Mouse (Mus musculus): ENCODE data around the gene Lin7c. TPM values are rescaled to one million over a fixed set of nuclear protein-coding genes. Genes with fewer than 3 reads are reported as not detected.
A peak's percentile ranks its signal among the peaks of the same experiment; 100 is the strongest.

Lin7c gene
- polyA plus RNA-seq, 2 experiments = 7.2 to 17.3 TPM

DNA sequence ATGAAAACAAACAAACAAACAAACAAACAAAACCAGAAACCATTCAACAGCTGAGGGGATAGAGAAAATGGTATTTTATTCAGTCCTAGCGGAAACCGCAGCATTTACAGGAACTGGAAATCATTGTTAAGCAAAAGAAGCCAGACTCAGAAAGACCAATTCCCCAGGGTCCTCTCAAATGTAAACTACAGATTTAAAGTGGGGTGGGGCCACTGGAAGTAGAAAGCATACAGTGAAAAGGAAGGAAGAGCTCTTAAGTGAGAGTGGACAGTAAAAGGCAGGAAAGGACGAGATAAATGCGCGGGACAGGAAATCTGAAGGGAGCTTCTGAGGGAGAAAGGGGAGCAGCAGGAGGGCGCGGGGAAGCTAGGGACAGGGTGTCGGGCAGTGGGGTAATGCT is 22.6 kb downstream of the Lin7c start:
- Histone ChIP-seq H3K27ac (no peak overlapping the region), H3K9ac (replicated peaks) (no peak overlapping the region), H3K36me3 (replicated peaks; ENCODE audit: control insufficient read depth, insufficient read depth, low read depth) (no peaks in the 10 kb centered on the region), H3K4me2 (ENCODE audit: low read depth) (no peak overlapping the region), H3K27me3 (ENCODE audit: control insufficient read depth, insufficient read depth, low read length) (no peaks in the 10 kb centered on the region), H3K4me1 (replicated peaks; ENCODE audit: control insufficient read depth in 2 of 2, insufficient read depth in 2 of 2, low read length in 1 of 2) (peaks cover 0 to 4% of the 10 kb centered on the region in 2 experiments; a peak in 3 of 4 replicates), H3K4me3 (ENCODE audit: insufficient read depth in 1 of 2, low read depth in 2 of 2, low read length in 2 of 2) (no peak overlapping the region), H3K9me3 (ENCODE audit: control insufficient read depth, low read length) (no peaks in the 10 kb centered on the region)
- DNase-seq (ENCODE audit: low read depth in 3 of 3, low spot score in 3 of 3) (no peak), ATAC-seq (ENCODE audit: insufficient read depth) (no peak)
- WGBS (ENCODE audit: insufficient replicate concordance) = 27% methylated on average over 8 of the region's 8 CpGs
- no peak for TF ChIP-seq CTCF (IDR thresholded peaks at IDR 0.05; ENCODE audit: low read depth)
- no peak for TF ChIP-seq EP300 (IDR thresholded peaks at IDR 0.05; ENCODE audit: low read depth)

DNA sequence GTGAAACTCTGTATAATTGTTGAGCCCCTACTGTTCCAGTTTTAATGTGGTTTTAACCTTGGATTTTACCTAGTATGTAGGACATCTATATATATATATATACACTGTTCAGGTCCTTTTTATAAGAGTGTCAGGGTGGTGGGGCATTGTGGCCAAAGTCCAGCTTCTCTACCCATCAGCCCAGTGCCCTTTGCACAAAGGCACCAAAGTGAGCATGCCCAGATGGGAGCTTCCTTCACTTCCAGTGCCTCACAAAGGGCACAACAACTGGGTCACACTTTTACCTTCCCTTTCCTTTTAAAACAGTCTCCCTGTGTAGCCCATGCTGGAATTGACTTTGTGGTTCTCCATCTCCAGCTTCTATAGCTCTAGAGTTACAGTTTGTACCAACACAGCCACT is 23.9 kb downstream of the Lin7c start:
- H3K4me2 ChIP-seq (ENCODE audit: low read depth) = no peak overlapping the region
- ATAC-seq (ENCODE audit: insufficient read depth) (no peak), DNase-seq (ENCODE audit: low read depth in 3 of 3, low spot score in 3 of 3) (no peak)

GRCm38 (mm10) chr2:109916782-109917495 is 26.3 kb downstream of the Lin7c start:
- H3K4me3 ChIP-seq (ENCODE audit: insufficient read depth in 1 of 2, low read depth in 2 of 2, low read length in 2 of 2) = peak overlapping the region; percentile 47 to 84
- peak overlapping the region; percentile 97 for H3K4me2 ChIP-seq (ENCODE audit: low read depth)
- DNase-seq (ENCODE audit: low read depth in 3 of 3, low spot score in 3 of 3) = no peak
- H3K27ac ChIP-seq = no peak overlapping the region
- 6% methylated on average over 11 of the region's 11 CpGs for WGBS (ENCODE audit: insufficient replicate concordance)
- no peak for TF ChIP-seq CTCF (IDR thresholded peaks at IDR 0.05; ENCODE audit: low read depth)
- TF ChIP-seq EP300 (IDR thresholded peaks at IDR 0.05; ENCODE audit: low read depth) = no peak
- H3K9me3 ChIP-seq (ENCODE audit: control insufficient read depth, low read length) = no peaks in the 10 kb centered on the region
- ATAC-seq (ENCODE audit: insufficient read depth) = peak; percentile 0; the same call in 1 of the 2 replicates
- no peaks in the 10 kb centered on the region for H3K36me3 ChIP-seq (replicated peaks; ENCODE audit: control insufficient read depth, insufficient read depth, low read depth)
- H3K27me3 ChIP-seq (ENCODE audit: control insufficient read depth, insufficient read depth, low read length) = no peaks in the 10 kb centered on the region
- peak overlapping the region; percentile 43 for H3K9ac ChIP-seq (replicated peaks)
- peaks cover 20 to 28% of the 10 kb centered on the region in 2 experiments for H3K4me1 ChIP-seq (replicated peaks; ENCODE audit: control insufficient read depth in 2 of 2, insufficient read depth in 2 of 2, low read length in 1 of 2)

More for the DNA sequence above, 23.9 kb downstream of the Lin7c start:
- Histone ChIP-seq H3K9ac (replicated peaks) (no peak overlapping the region), H3K9me3 (ENCODE audit: control insufficient read depth, low read length) (no peaks in the 10 kb centered on the region), H3K27me3 (ENCODE audit: control insufficient read depth, insufficient read depth, low read length) (no peaks in the 10 kb centered on the region), H3K4me1 (replicated peaks; ENCODE audit: control insufficient read depth in 2 of 2, insufficient read depth in 2 of 2, low read length in 1 of 2) (peaks cover 8 to 14% of the 10 kb centered on the region in 2 experiments), H3K27ac (no peak overlapping the region), H3K36me3 (replicated peaks; ENCODE audit: control insufficient read depth, insufficient read depth, low read depth) (no peaks in the 10 kb centered on the region), H3K4me3 (ENCODE audit: insufficient read depth in 1 of 2, low read depth in 2 of 2, low read length in 2 of 2) (no peak overlapping the region)
- no peak for TF ChIP-seq EP300 (IDR thresholded peaks at IDR 0.05; ENCODE audit: low read depth)
- no peak for TF ChIP-seq CTCF (IDR thresholded peaks at IDR 0.05; ENCODE audit: low read depth)

DNA sequence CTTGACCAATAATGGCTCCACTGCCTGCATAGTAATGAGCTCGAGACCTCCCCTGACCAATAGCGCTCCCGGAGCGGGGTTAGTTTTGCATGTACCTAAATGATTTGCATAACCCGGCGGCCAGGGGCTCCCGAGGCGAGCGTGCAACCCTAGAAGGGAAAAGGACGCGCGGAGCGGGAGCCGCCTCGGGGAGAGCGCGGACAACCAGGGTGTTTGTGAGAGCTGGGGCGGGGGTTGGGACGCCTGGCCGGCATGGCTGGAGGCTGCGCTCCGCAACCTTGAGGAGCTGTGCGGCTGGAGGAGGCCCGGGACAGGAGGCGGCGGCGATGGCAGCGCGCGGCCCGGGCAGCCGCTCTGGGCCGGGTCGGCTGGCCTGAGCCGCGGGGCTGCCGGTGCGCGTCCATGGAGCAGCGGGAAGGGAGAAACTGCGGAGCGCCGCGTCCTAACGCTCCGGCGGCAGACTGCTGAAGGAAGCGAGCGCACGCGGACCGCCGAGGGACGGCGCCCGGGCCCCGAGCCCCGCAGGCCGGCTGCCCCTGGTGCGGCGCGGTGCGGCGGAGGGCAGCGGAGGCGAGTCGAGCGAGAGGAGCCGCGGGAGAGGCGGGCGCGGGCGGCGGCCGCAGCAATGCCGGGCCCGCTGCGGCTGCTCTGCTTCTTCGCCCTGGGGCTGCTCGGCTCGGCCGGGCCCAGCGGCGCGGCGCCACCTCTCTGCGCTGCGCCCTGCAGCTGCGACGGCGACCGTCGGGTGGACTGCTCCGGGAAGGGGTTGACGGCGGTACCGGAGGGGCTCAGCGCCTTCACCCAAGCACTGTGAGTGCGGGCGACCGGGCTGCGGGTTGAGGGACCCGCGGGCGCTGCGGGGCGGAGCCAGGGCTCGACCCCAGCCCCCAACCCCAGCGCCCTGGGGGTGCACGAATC is 27.1 kb downstream of the Lin7c start, which contains the start of gene Lgr4:
TSS of gene Lgr4 (plus strand) at position 152 of the 918 bp plus-strand sequence.
- peak within 1 kb of the TSS; percentile 97 for H3K4me2 ChIP-seq (ENCODE audit: low read depth)
- TF ChIP-seq CTCF (IDR thresholded peaks at IDR 0.05; ENCODE audit: low read depth) = peak; percentile 18; the same call in 1 of the 2 replicates
- no peak for TF ChIP-seq EP300 (IDR thresholded peaks at IDR 0.05; ENCODE audit: low read depth)
- H3K9me3 ChIP-seq (ENCODE audit: control insufficient read depth, low read length) = no peaks in the 10 kb centered on the region
- no peaks in the 10 kb centered on the region for H3K36me3 ChIP-seq (replicated peaks; ENCODE audit: control insufficient read depth, insufficient read depth, low read depth)
- WGBS (ENCODE audit: insufficient replicate concordance) = under 1% methylated on average over 107 of the region's 111 CpGs
- H3K27me3 ChIP-seq (ENCODE audit: control insufficient read depth, insufficient read depth, low read length) = no peaks in the 10 kb centered on the region
- H3K27ac ChIP-seq = peak within 1 kb of the TSS; percentile 77
- DNase-seq (ENCODE audit: low read depth in 3 of 3, low spot score in 3 of 3) = peak; percentile 95 to 97 (median 97)
- peaks cover 20 to 28% of the 10 kb centered on the region in 2 experiments for H3K4me1 ChIP-seq (replicated peaks; ENCODE audit: control insufficient read depth in 2 of 2, insufficient read depth in 2 of 2, low read length in 1 of 2)
- peak; percentile 97 for ATAC-seq (ENCODE audit: insufficient read depth)
- H3K4me3 ChIP-seq (ENCODE audit: insufficient read depth in 1 of 2, low read depth in 2 of 2, low read length in 2 of 2) = peak within 1 kb of the TSS; percentile 56 to 84
- H3K9ac ChIP-seq (replicated peaks) = peak within 1 kb of the TSS; percentile 80
